ENCODE assay signal across 24 mouse cellular contexts in genomic region chr4:156251081-156251480, GRCm38 (mm10). TPM values are rescaled to one million over a fixed set of nuclear protein-coding genes. Genes with fewer than 3 reads are reported as not detected.
A peak's percentile ranks its signal among the peaks of the same experiment; 100 is the strongest.
DNase-seq lines count a peak whose midpoint lies in the region; ATAC-seq lines count a peak whose summit lies in the region.
"Had no signal": no experiment of that assay in that cellular context is flagged by ENCODE, and none has a peak within 500 bp of the region (broad histone marks: within the 10 kb centered on the region; RNA-seq: fewer than 3 reads in every experiment).

No protein-coding gene starts in this region.

- H3K27ac ChIP-seq in liver, embryonic 11.5 days (ENCODE audit: low read depth, low read length) = peak overlapping the region; percentile 82
- peak overlapping the region; percentile 96 for H3K27ac ChIP-seq in liver, embryonic 15.5 days (replicated peaks)
- H3K27ac ChIP-seq: heart, embryonic 15.5 days; hindbrain, embryonic 15.5 days; stomach, embryonic 15.5 days had no signal

- H3K4me2 ChIP-seq in liver, embryonic 11.5 days = peak overlapping the region; percentile 54
- peak overlapping the region; percentile 69 for H3K4me2 ChIP-seq in liver, embryonic 15.5 days
- H3K4me2 ChIP-seq: heart, embryonic 15.5 days; hindbrain, embryonic 15.5 days; stomach, embryonic 15.5 days had no signal

- peak overlapping the region; percentile 49 for H3K9ac ChIP-seq in liver, embryonic 11.5 days (ENCODE audit: low read depth, low read length)
- peak overlapping the region; percentile 60 for H3K9ac ChIP-seq in liver, embryonic 15.5 days
- H3K9ac ChIP-seq: heart, embryonic 15.5 days; hindbrain, embryonic 15.5 days; stomach, embryonic 15.5 days had no signal

- no peak for ATAC-seq in erythroblast, adult 5-6 weeks (replicated peaks; ENCODE audit: low FRiP score, poor library complexity, severe bottlenecking)
- ATAC-seq in liver, embryonic 11.5 days (replicated peaks; ENCODE audit: low FRiP score) = no peak
- ATAC-seq in liver, embryonic 15.5 days (ENCODE audit: insufficient read depth) = no peak
- no peak for ATAC-seq in inflammation-experienced regulatory T-cells, adult 6 months
- ATAC-seq: CD4-positive, CD25-positive, alpha-beta regulatory T cell, adult 4 months; forebrain, embryonic 14.5 days had no signal

- H3K4me3 ChIP-seq in erythroblast, embryonic 14.5 days (replicated peaks) = peak overlapping the region; percentile 65
- H3K4me3 ChIP-seq in liver, embryonic 11.5 days (ENCODE audit: low read depth, low read length) = no peak overlapping the region
- peak overlapping the region; percentile 42 for H3K4me3 ChIP-seq in liver, embryonic 15.5 days (replicated peaks)
- H3K4me3 ChIP-seq: heart, embryonic 15.5 days; hindbrain, embryonic 15.5 days; stomach, embryonic 15.5 days had no signal

- no peak for DNase-seq in liver, embryonic 11.5 days (ENCODE audit: low spot score)
- no peak for DNase-seq in liver
- DNase-seq in retina, postnatal 1 day = peak; percentile 37
- no peak for DNase-seq in gastrocnemius, postnatal 4 days (ENCODE audit: low spot score in 2 of 2)
- DNase-seq: adrenal gland, adult 2 months; cerebellum, adult 11 months; cerebellum, postnatal 14 days; embryo, embryonic 11 days; kidney, adult 8-10 months; layer of hippocampus, postnatal 36 days; left cerebral cortex, postnatal 4 days; lung, adult 18-20 months; right cerebral cortex, postnatal 14 days; thymus, adult 2 months had no signal

- H3K4me1 ChIP-seq in erythroblast, embryonic 14.5 days (ENCODE audit: control insufficient read depth) = peaks cover 83% of the 10 kb centered on the region
- H3K4me1 ChIP-seq in liver, embryonic 11.5 days (replicated peaks; ENCODE audit: control insufficient read depth, insufficient read depth, low read length) = peaks cover 31% of the 10 kb centered on the region
- peaks cover 73% of the 10 kb centered on the region for H3K4me1 ChIP-seq in liver, embryonic 15.5 days (replicated peaks)

- peaks cover 70% of the 10 kb centered on the region for H3K36me3 ChIP-seq in erythroblast, embryonic 14.5 days (ENCODE audit: control insufficient read depth)
- H3K36me3 ChIP-seq in liver, embryonic 11.5 days (ENCODE audit: control insufficient read depth, insufficient read depth, low read length) = peaks cover 25% of the 10 kb centered on the region
- H3K36me3 ChIP-seq in liver, embryonic 15.5 days (replicated peaks) = peaks cover 60% of the 10 kb centered on the region

- WGBS in liver, embryonic 11.5 days = 79% methylated on average over 8 of the region's 8 CpGs
- 82% methylated on average over 8 of the region's 8 CpGs for WGBS in liver, embryonic 15.5 days (ENCODE audit: insufficient replicate concordance)

- H3K27me3 ChIP-seq in erythroblast, embryonic 14.5 days (ENCODE audit: control insufficient read depth) = peaks cover 17% of the 10 kb centered on the region
- H3K27me3 ChIP-seq in liver, embryonic 11.5 days (replicated peaks; ENCODE audit: control insufficient read depth, insufficient read depth, low read length) = peaks cover 19% of the 10 kb centered on the region
- H3K27me3 ChIP-seq in liver, embryonic 15.5 days = peaks cover 16% of the 10 kb centered on the region

- H3K9me3 ChIP-seq in erythroblast, embryonic 14.5 days (ENCODE audit: control insufficient read depth, low read length) = no peaks in the 10 kb centered on the region
- H3K9me3 ChIP-seq in liver, embryonic 11.5 days (ENCODE audit: control insufficient read depth, low read length) = no peaks in the 10 kb centered on the region
- no peaks in the 10 kb centered on the region for H3K9me3 ChIP-seq in liver, embryonic 15.5 days (replicated peaks)
- H3K9me3 ChIP-seq: heart, embryonic 15.5 days; hindbrain, embryonic 15.5 days; stomach, embryonic 15.5 days had no signal

RNA-seq across cellular contexts. Expression of gene Samd11, which starts 4.4 kb away (rescaled TPM):
- 72.2 and 81.7 TPM in 2 replicates for polyA plus RNA-seq in erythroblast, embryonic 14.5 days (2012)
- 110 and 112 TPM in 2 replicates for total RNA-seq in erythroblast, adult 5-6 weeks (2015; ENCODE audit: low replicate concordance)
- total RNA-seq in erythroblast, adult 5-6 weeks (2017; ENCODE audit: low replicate concordance) = 181 and 200 TPM in 2 replicates
- 8.9 and 9.7 TPM in 2 replicates for polyA plus RNA-seq in liver, embryonic 11.5 days (2014; fragmentation: Nextera tagmentation; extraction: Ambion mirVana)
- 37.0 and 42.2 TPM in 2 replicates for polyA plus RNA-seq in liver, embryonic 15.5 days (2015; fragmentation: Nextera tagmentation; extraction: Ambion mirVana)
- 1 to 10 TPM; 2.5 to 4.0 (median 3.2) TPM for polyA plus RNA-seq in inflammation-experienced regulatory T-cells, adult 6 months (2017; shearing (Covaris generic))
- total RNA-seq in gastrocnemius, postnatal 4 days (2021) = under 1 TPM; 0.10 to 0.26 TPM

RNA-seq across cellular contexts. Expression of gene Noc2l, which starts 15.3 kb away (rescaled TPM):
- 2.9 and 3.0 TPM in 2 replicates for polyA plus RNA-seq in erythroblast, embryonic 14.5 days (2012)
- total RNA-seq in erythroblast, adult 5-6 weeks (2015; ENCODE audit: low replicate concordance) = 12.1 and 15.0 TPM in 2 replicates
- total RNA-seq in erythroblast, adult 5-6 weeks (2017; ENCODE audit: low replicate concordance) = 24.8 and 28.3 TPM in 2 replicates
- 152 and 155 TPM in 2 replicates for polyA plus RNA-seq in liver, embryonic 11.5 days (2014; fragmentation: Nextera tagmentation; extraction: Ambion mirVana)
- polyA plus RNA-seq in liver, embryonic 15.5 days (2015; fragmentation: Nextera tagmentation; extraction: Ambion mirVana) = 44.5 and 47.2 TPM in 2 replicates
- polyA plus RNA-seq in inflammation-experienced regulatory T-cells, adult 6 months (2017; shearing (Covaris generic)) = 10 to 100 TPM; 11.2 to 16.2 (median 15.7) TPM
- 10 to 100 TPM; 30.4 to 31.0 TPM for total RNA-seq in gastrocnemius, postnatal 4 days (2021)

RNA-seq across cellular contexts. Expression of gene Plekhn1, which starts 16.4 kb away (rescaled TPM):
- polyA plus RNA-seq in erythroblast, embryonic 14.5 days (2012) = 1.5 and 2.4 TPM in 2 replicates
- 11.0 and 11.1 TPM in 2 replicates for total RNA-seq in erythroblast, adult 5-6 weeks (2015; ENCODE audit: low replicate concordance)
- 9.9 and 12.8 TPM in 2 replicates for total RNA-seq in erythroblast, adult 5-6 weeks (2017; ENCODE audit: low replicate concordance)
- 9.1 and 11.8 TPM in 2 replicates for polyA plus RNA-seq in liver, embryonic 11.5 days (2014; fragmentation: Nextera tagmentation; extraction: Ambion mirVana)
- 4.0 and 4.8 TPM in 2 replicates for polyA plus RNA-seq in liver, embryonic 15.5 days (2015; fragmentation: Nextera tagmentation; extraction: Ambion mirVana)
- 10 to 100 TPM in 1 of 3 experiments, 1 to 10 TPM in 2; 4.3 to 11.0 (median 8.1) TPM for polyA plus RNA-seq in inflammation-experienced regulatory T-cells, adult 6 months (2017; shearing (Covaris generic))
- 10 to 100 TPM; 11.5 to 12.2 TPM for total RNA-seq in gastrocnemius, postnatal 4 days (2021)

RNA-seq across cellular contexts. Expression of gene Perm1, which starts 35.4 kb away (rescaled TPM):
- polyA plus RNA-seq in erythroblast, embryonic 14.5 days (2012) = not detected in 2 replicates
- 2.3 and 3.6 TPM in 2 replicates for total RNA-seq in erythroblast, adult 5-6 weeks (2015; ENCODE audit: low replicate concordance)
- total RNA-seq in erythroblast, adult 5-6 weeks (2017; ENCODE audit: low replicate concordance) = 4.3 and 4.9 TPM in 2 replicates
- polyA plus RNA-seq in liver, embryonic 11.5 days (2014; fragmentation: Nextera tagmentation; extraction: Ambion mirVana) = 0.25 TPM in 2 replicates
- polyA plus RNA-seq in liver, embryonic 15.5 days (2015; fragmentation: Nextera tagmentation; extraction: Ambion mirVana) = 0.20 and 0.32 TPM in 2 replicates
- polyA plus RNA-seq in inflammation-experienced regulatory T-cells, adult 6 months (2017; shearing (Covaris generic)) = under 1 TPM; 0.55 to 0.90 (median 0.74) TPM
- total RNA-seq in gastrocnemius, postnatal 4 days (2021) = 10 to 100 TPM; 30.8 to 32.7 TPM
- polyA plus RNA-seq: G1E had no signal

RNA-seq across cellular contexts. Expression of gene AW011738, which starts 48.0 kb away (rescaled TPM):
- 0.13 and 0.15 TPM in 2 replicates for polyA plus RNA-seq in erythroblast, embryonic 14.5 days (2012)
- total RNA-seq in erythroblast, adult 5-6 weeks (2015; ENCODE audit: low replicate concordance) = 8.3 and 18.6 TPM in 2 replicates
- total RNA-seq in erythroblast, adult 5-6 weeks (2017; ENCODE audit: low replicate concordance) = 29.9 and 35.8 TPM in 2 replicates
- polyA plus RNA-seq in liver, embryonic 11.5 days (2014; fragmentation: Nextera tagmentation; extraction: Ambion mirVana) = 0.08 and 0.73 TPM in 2 replicates
- 1.1 and 1.3 TPM in 2 replicates for polyA plus RNA-seq in liver, embryonic 15.5 days (2015; fragmentation: Nextera tagmentation; extraction: Ambion mirVana)
- polyA plus RNA-seq in inflammation-experienced regulatory T-cells, adult 6 months (2017; shearing (Covaris generic)) = 1 to 10 TPM; 2.9 to 5.3 (median 3.2) TPM
- 1 to 10 TPM; 3.6 to 4.1 TPM for total RNA-seq in gastrocnemius, postnatal 4 days (2021)
- polyA plus RNA-seq: G1E had no signal
